Mouse (Mus musculus): ENCODE data around the gene Troap. TPM values are rescaled to one million over a fixed set of nuclear protein-coding genes. Genes with fewer than 3 reads are reported as not detected.

Troap gene
- polyA plus RNA-seq, 2 experiments from 2014 or later = 0.59 to 1.3 TPM

GRCm38 (mm10) chr15:99114312-99115064 is 40.1 kb downstream of the Troap start:
- no peak for ATAC-seq

- no peak for ATAC-seq
Measured at GRCm38 (mm10) chr15:99115065-99115423, 40.7 kb downstream of the Troap start.

GRCm38 (mm10) chr15:99116539-99116938 is 42.2 kb downstream of the Troap start:
- no peak for ATAC-seq

- ATAC-seq = no peak
Measured at GRCm38 (mm10) chr15:99120814-99121213, 46.4 kb downstream of the Troap start.

GRCm38 (mm10) chr15:99122642-99123041 is 48.3 kb downstream of the Troap start:
- ATAC-seq = no peak

- no peak for ATAC-seq
Measured at GRCm38 (mm10) chr15:99125711-99126080, 51.3 kb downstream of the Troap start, which contains the start of gene Spats2. Spats2 (plus strand) TSS chr15:99125916.

GRCm38 (mm10) chr15:99126081-99126815 is 51.9 kb downstream of the Troap start:
- no peak for ATAC-seq

GRCm38 (mm10) chr15:99126816-99127365 is 52.5 kb downstream of the Troap start:
- no peak for ATAC-seq

- no peak for ATAC-seq
Measured at GRCm38 (mm10) chr15:99127851-99128522, 53.6 kb downstream of the Troap start.

- no peak for ATAC-seq
Measured at GRCm38 (mm10) chr15:99129441-99129840, 55.1 kb downstream of the Troap start.

GRCm38 (mm10) chr15:99129956-99130910 is 55.9 kb downstream of the Troap start:
- ATAC-seq = no peak

Other genes with a start within 250 kb of the Troap start
- gene Prkag1, start 243.1 kb upstream of the Troap start, polyA plus RNA-seq (2017; shearing (Covaris generic)) = 100 to 1,000 TPM; 126 to 187 TPM
- gene Kmt2d, start 203.4 kb upstream of the Troap start, polyA plus RNA-seq (2017; shearing (Covaris generic)) = 10 to 100 TPM; 30.9 to 38.6 TPM
- gene Rhebl1, start 180.0 kb upstream of the Troap start, polyA plus RNA-seq (2017; shearing (Covaris generic)) = 10 to 100 TPM; 11.3 to 14.2 TPM
- gene Dhh, start 176.0 kb upstream of the Troap start, polyA plus RNA-seq (2017; shearing (Covaris generic)) = not detected
- 10 to 100 TPM; 23.3 to 61.6 TPM for gene Lmbr1l, start 156.3 kb upstream of the Troap start, polyA plus RNA-seq (2017; shearing (Covaris generic))
- gene Tuba1b, start 140.0 kb upstream of the Troap start, polyA plus RNA-seq (2017; shearing (Covaris generic)) = 100 to 1,000 TPM; 419 to 534 TPM
- not detected for gene Gm49450, start 121.0 kb upstream of the Troap start, polyA plus RNA-seq (2017; shearing (Covaris generic))
- 100 to 1,000 TPM; 212 to 259 TPM for gene Tuba1a, start 120.9 kb upstream of the Troap start, polyA plus RNA-seq (2017; shearing (Covaris generic))
- gene Tuba1c, start 44.7 kb upstream of the Troap start, polyA plus RNA-seq (2017; shearing (Covaris generic)) = 100 to 1,000 TPM in 1 of 2 experiments, 10 to 100 TPM in 1; 74.6 to 131 TPM
- not detected for gene Prph, start 19.4 kb upstream of the Troap start, polyA plus RNA-seq (2017; shearing (Covaris generic))
- gene C1ql4, start 13.2 kb downstream of the Troap start, polyA plus RNA-seq (2017; shearing (Covaris generic)) = not detected
- not detected for gene Dnajc22, start 18.6 kb downstream of the Troap start, polyA plus RNA-seq (2017; shearing (Covaris generic))
- gene Spats2, start 51.3 kb downstream of the Troap start, polyA plus RNA-seq (2017; shearing (Covaris generic)) = under 1 TPM in 1 of 2 experiments, not detected in 1; 0.62 TPM
- gene Kcnh3, start 150.3 kb downstream of the Troap start, polyA plus RNA-seq (2017; shearing (Covaris generic)) = 1 to 10 TPM in 1 of 2 experiments, under 1 TPM in 1; 0.22 to 1.3 TPM
- gene Mcrs1, start 177.4 kb downstream of the Troap start, polyA plus RNA-seq (2017; shearing (Covaris generic)) = 10 to 100 TPM; 51.4 to 62.3 TPM
- gene Prpf40b, start 220.5 kb downstream of the Troap start, polyA plus RNA-seq (2017; shearing (Covaris generic)) = 10 to 100 TPM in 1 of 2 experiments, 1 to 10 TPM in 1; 9.7 to 17.7 TPM
- gene Fam186b, start 221.3 kb downstream of the Troap start, polyA plus RNA-seq (2017; shearing (Covaris generic)) = under 1 TPM; 0.16 to 0.18 TPM